In the genomic region with DNA sequence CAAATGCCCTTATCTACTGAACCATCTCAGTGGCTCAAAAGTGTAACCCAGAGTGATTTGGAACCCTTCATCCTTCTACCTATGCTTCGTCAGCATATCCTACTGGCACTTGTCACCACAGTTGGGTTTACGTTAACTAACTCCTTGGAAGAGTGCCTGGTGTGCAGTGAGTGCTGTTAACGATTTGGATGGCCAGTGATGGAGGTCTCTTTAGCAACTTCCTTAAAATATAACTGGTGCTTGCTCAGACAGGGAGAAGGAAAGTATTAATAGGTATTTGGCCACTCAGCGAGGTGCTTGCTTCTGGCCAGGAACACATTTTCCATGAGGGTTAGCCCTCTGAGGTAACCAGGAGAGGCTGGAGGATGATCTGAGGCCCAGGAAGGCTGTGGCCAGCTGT, we compare ENCODE assay signal across 28 mouse cellular contexts. TPM values are rescaled to one million over a fixed set of nuclear protein-coding genes. Genes with fewer than 3 reads are reported as not detected.
DNase-seq lines count a peak whose midpoint lies in the region; ATAC-seq and TF ChIP-seq lines count a peak whose summit lies in the region.
"Had no signal": no experiment of that assay in that cellular context is flagged by ENCODE, and none has a peak within 500 bp of the region (broad histone marks: within the 10 kb centered on the region; RNA-seq: fewer than 3 reads in every experiment).

No protein-coding gene starts in this region.

- no peaks in the 10 kb centered on the region for H3K27me3 ChIP-seq in heart, postnatal 0 days (ENCODE audit: control insufficient read depth, insufficient read depth, low read length)
- H3K27me3 ChIP-seq in lung, postnatal 0 days (replicated peaks; ENCODE audit: insufficient read depth, low read length) = no peaks in the 10 kb centered on the region
- H3K27me3 ChIP-seq: embryonic facial prominence, embryonic 13.5 days; hindbrain, embryonic 15.5 days; neural tube, embryonic 13.5 days; Patski had no signal

- no peak overlapping the region for H3K4me2 ChIP-seq in heart, postnatal 0 days (ENCODE audit: low read depth, low read length)
- no peak overlapping the region for H3K4me2 ChIP-seq in lung, postnatal 0 days (replicated peaks; ENCODE audit: low read depth, low read length)
- H3K4me2 ChIP-seq: embryonic facial prominence, embryonic 13.5 days; hindbrain, embryonic 15.5 days; neural tube, embryonic 13.5 days had no signal

- no peak overlapping the region for H3K4me3 ChIP-seq in heart, postnatal 0 days (ENCODE audit: low read depth, low read length)
- H3K4me3 ChIP-seq in lung, postnatal 0 days (ENCODE audit: low read depth, low read length) = no peak overlapping the region
- H3K4me3 ChIP-seq: embryonic facial prominence, embryonic 13.5 days; hindbrain, embryonic 15.5 days; left cerebral cortex, adult 2 months; neural tube, embryonic 13.5 days had no signal

- ATAC-seq in heart, postnatal 0 days (ENCODE audit: insufficient read depth, low read depth) = no peak
- ATAC-seq in lung, postnatal 0 days = no peak
- ATAC-seq: CD4-positive, CD25-positive, alpha-beta regulatory T cell, adult 4 months; forebrain, embryonic 14.5 days; intestine, embryonic 16.5 days; Patski had no signal

- H3K9me3 ChIP-seq in heart, postnatal 0 days (replicated peaks; ENCODE audit: control insufficient read depth, low read length) = no peaks in the 10 kb centered on the region
- H3K9me3 ChIP-seq in lung, postnatal 0 days (ENCODE audit: low read length) = no peaks in the 10 kb centered on the region
- H3K9me3 ChIP-seq: embryonic facial prominence, embryonic 13.5 days; hindbrain, embryonic 15.5 days; neural tube, embryonic 13.5 days had no signal

- peaks cover 20% of the 10 kb centered on the region for H3K36me3 ChIP-seq in heart, postnatal 0 days (replicated peaks; ENCODE audit: control insufficient read depth, insufficient read depth, low read length)
- no peaks in the 10 kb centered on the region for H3K36me3 ChIP-seq in lung, postnatal 0 days (ENCODE audit: insufficient read depth, low read length)

- WGBS in heart, postnatal 0 days = 48% methylated on average over 4 of the region's 4 CpGs
- 41% methylated on average over 4 of the region's 4 CpGs for WGBS in lung, postnatal 0 days

- intact Hi-C loops in gastrocnemius, postnatal 36 days (cut with DNase I) = loop anchor here (10.0 kb wide), 1 partner anchor 143 kb away; no protein-coding TSS in a partner anchor
- intact Hi-C loops in heart, postnatal 25 days (cut with DNase I) = no loop called here

- TF ChIP-seq EP300 in heart, postnatal 0 days (IDR thresholded peaks at IDR 0.05; ENCODE audit: low read depth) = no peak
- no peak for TF ChIP-seq EP300 in lung, postnatal 0 days (IDR thresholded peaks at IDR 0.05)

- peak overlapping the region; percentile 77 for H3K27ac ChIP-seq in heart, postnatal 0 days (ENCODE audit: low read depth)
- H3K27ac ChIP-seq in lung, postnatal 0 days (ENCODE audit: low read length) = 0 out of 2 replicates have a peak overlapping the region, but pooled peaks have one; percentile 32
- H3K27ac ChIP-seq: embryonic facial prominence, embryonic 13.5 days; hindbrain, embryonic 15.5 days; left cerebral cortex, adult 2 months; neural tube, embryonic 13.5 days; stomach, postnatal 0 days had no signal

- peak; percentile 50 for DNase-seq in gastrocnemius, adult 18-20 months (ENCODE audit: low spot score)
- DNase-seq in gastrocnemius, postnatal 36 days = no peak
- no peak for DNase-seq in heart, postnatal 0 days (ENCODE audit: low spot score)
- DNase-seq in heart, postnatal 25 days (ENCODE audit: low spot score) = no peak
- DNase-seq in lung, postnatal 0 days (ENCODE audit: low spot score) = peak; percentile 66
- no peak for DNase-seq in lung, postnatal 10 days
- DNase-seq in kidney, postnatal 36 days = peak; percentile 70 to 89
- DNase-seq in testis, postnatal 14 days (ENCODE audit: low spot score) = no peak
- DNase-seq: adrenal gland, postnatal 10 days; cerebellum, postnatal 10 days; heart, postnatal 36 days; layer of hippocampus, adult 9-11 months; left cerebral cortex, postnatal 4 days; liver; midbrain, embryonic 14.5 days; right cerebral cortex, adult 18-20 months; thymus, postnatal 14 days had no signal

- H3K4me1 ChIP-seq in heart, postnatal 0 days (ENCODE audit: control insufficient read depth, insufficient read depth) = peaks cover 53% of the 10 kb centered on the region
- H3K4me1 ChIP-seq in lung, postnatal 0 days (ENCODE audit: insufficient read depth, low read depth, low read length) = peaks cover 10% of the 10 kb centered on the region; the same call in 1 of the 2 replicates

- H3K9ac ChIP-seq in heart, postnatal 0 days (replicated peaks; ENCODE audit: low read depth, low read length) = no peak overlapping the region
- no peak overlapping the region for H3K9ac ChIP-seq in lung, postnatal 0 days (replicated peaks; ENCODE audit: low read depth)
- H3K9ac ChIP-seq: embryonic facial prominence, embryonic 13.5 days; hindbrain, embryonic 15.5 days; neural tube, embryonic 13.5 days had no signal

- TF ChIP-seq CTCF in heart, postnatal 0 days (IDR thresholded peaks at IDR 0.05; ENCODE audit: low read depth) = no peak
- no peak for TF ChIP-seq CTCF in lung, postnatal 0 days (IDR thresholded peaks at IDR 0.05)

RNA-seq across cellular contexts. Expression of gene Gm45233, which starts 3.9 kb away (rescaled TPM):
- total RNA-seq in gastrocnemius, adult 18-20 months (2021) = under 1 TPM; 0.28 to 0.84 TPM
- total RNA-seq in gastrocnemius, postnatal 36 days (2021) = under 1 TPM in 1 of 2 experiments, not detected in 1; 0.79 TPM
- total RNA-seq in heart, postnatal 0 days (2014; rRNA removed; ENCODE audit: low replicate concordance) = not detected in 2 replicates
- polyA plus RNA-seq in heart, postnatal 0 days (2015; fragmentation: Nextera tagmentation; extraction: Ambion mirVana) = 0.52 and 0.60 TPM in 2 replicates
- total RNA-seq in heart, postnatal 25 days (2021) = under 1 TPM; 0.39 to 0.61 TPM
- polyA plus RNA-seq in lung, postnatal 0 days (2015; fragmentation: Nextera tagmentation; extraction: Ambion mirVana) = 0.35 TPM in 1 of 2 replicates, not detected in the other
- total RNA-seq: ES-E14 had no signal
- polyA plus RNA-seq: CD4-positive, CD25-positive, alpha-beta regulatory T cell, adult 4 months; forebrain, embryonic 14.5 days; midbrain, embryonic 14.5 days had no signal

RNA-seq across cellular contexts. Expression of gene Etfb, which starts 3.9 kb away (rescaled TPM):
- total RNA-seq in gastrocnemius, adult 18-20 months (2021) = 100 to 1,000 TPM; 282 to 331 TPM
- total RNA-seq in gastrocnemius, postnatal 36 days (2021) = 100 to 1,000 TPM; 264 to 310 TPM
- 396 and 434 TPM in 2 replicates for total RNA-seq in heart, postnatal 0 days (2014; rRNA removed; ENCODE audit: low replicate concordance)
- 1,315 and 1,437 TPM in 2 replicates for polyA plus RNA-seq in heart, postnatal 0 days (2015; fragmentation: Nextera tagmentation; extraction: Ambion mirVana)
- 1,000 to 10,000 TPM; 1,293 to 1,340 TPM for total RNA-seq in heart, postnatal 25 days (2021)
- 356 and 377 TPM in 2 replicates for polyA plus RNA-seq in lung, postnatal 0 days (2015; fragmentation: Nextera tagmentation; extraction: Ambion mirVana)

RNA-seq across cellular contexts. Expression of gene Cldnd2, which starts 7.2 kb away (rescaled TPM):
- not detected for total RNA-seq in gastrocnemius, adult 18-20 months (2021)
- not detected for total RNA-seq in gastrocnemius, postnatal 36 days (2021)
- total RNA-seq in heart, postnatal 0 days (2014; rRNA removed; ENCODE audit: low replicate concordance) = not detected in 2 replicates
- not detected in 2 replicates for polyA plus RNA-seq in heart, postnatal 0 days (2015; fragmentation: Nextera tagmentation; extraction: Ambion mirVana)
- total RNA-seq in heart, postnatal 25 days (2021) = not detected
- 0.21 TPM in 1 of 2 replicates, not detected in the other for polyA plus RNA-seq in lung, postnatal 0 days (2015; fragmentation: Nextera tagmentation; extraction: Ambion mirVana)
- total RNA-seq: adrenal gland, postnatal 10 days; ES-E14; gastrocnemius, postnatal 4 days; heart, postnatal 36 days; left cerebral cortex, adult 2 months; left cerebral cortex, postnatal 4 days had no signal
- polyA plus RNA-seq: CD4-positive, CD25-positive, alpha-beta regulatory T cell, adult 4 months; embryonic facial prominence, embryonic 13.5 days; forebrain, embryonic 14.5 days; hindbrain, embryonic 15.5 days; intestine, embryonic 16.5 days; midbrain, embryonic 14.5 days; neural tube, embryonic 13.5 days; Patski; stomach, postnatal 0 days had no signal

RNA-seq across cellular contexts. Expression of gene Nkg7, which starts 10.9 kb away (rescaled TPM):
- not detected for total RNA-seq in gastrocnemius, adult 18-20 months (2021)
- total RNA-seq in gastrocnemius, postnatal 36 days (2021) = not detected
- not detected in 2 replicates for total RNA-seq in heart, postnatal 0 days (2014; rRNA removed; ENCODE audit: low replicate concordance)
- 0.18 and 0.33 TPM in 2 replicates for polyA plus RNA-seq in heart, postnatal 0 days (2015; fragmentation: Nextera tagmentation; extraction: Ambion mirVana)
- total RNA-seq in heart, postnatal 25 days (2021) = not detected
- 2.6 and 2.9 TPM in 2 replicates for polyA plus RNA-seq in lung, postnatal 0 days (2015; fragmentation: Nextera tagmentation; extraction: Ambion mirVana)
- total RNA-seq: gastrocnemius, postnatal 4 days; heart, postnatal 36 days; left cerebral cortex, adult 2 months; left cerebral cortex, postnatal 4 days had no signal
- polyA plus RNA-seq: forebrain, embryonic 14.5 days; hindbrain, embryonic 15.5 days; midbrain, embryonic 14.5 days; neural tube, embryonic 13.5 days had no signal

RNA-seq across cellular contexts. Expression of gene Vsig10l, which starts 15.2 kb away (rescaled TPM):
- total RNA-seq in gastrocnemius, adult 18-20 months (2021) = under 1 TPM; 0.85 to 0.87 TPM
- 1 to 10 TPM; 1.7 TPM for total RNA-seq in gastrocnemius, postnatal 36 days (2021)
- 3.9 and 17.7 TPM in 2 replicates for total RNA-seq in heart, postnatal 0 days (2014; rRNA removed; ENCODE audit: low replicate concordance)
- 2.9 and 3.1 TPM in 2 replicates for polyA plus RNA-seq in heart, postnatal 0 days (2015; fragmentation: Nextera tagmentation; extraction: Ambion mirVana)
- total RNA-seq in heart, postnatal 25 days (2021) = 1 to 10 TPM in 1 of 2 experiments, under 1 TPM in 1; 0.81 to 1.8 TPM
- polyA plus RNA-seq in lung, postnatal 0 days (2015; fragmentation: Nextera tagmentation; extraction: Ambion mirVana) = 5.0 TPM in 2 replicates

Comparison
In these comparisons a context has a peak if more than half of its experiments do, and no peak if none do; other contexts are left out.
1. DNase-seq: peak in gastrocnemius, adult 18-20 months (single experiment), lung, postnatal 0 days (single experiment) and kidney, postnatal 36 days (2 of 2); none in gastrocnemius, postnatal 36 days (0 of 2), heart, postnatal 0 days (single experiment), heart, postnatal 25 days (single experiment), lung, postnatal 10 days (single experiment) and testis, postnatal 14 days (single experiment).